Mouse (Mus musculus) embryonic facial prominence, embryonic 12.5 days (tissue): ENCODE measurements at regions not wholly inside any gene's neighbourhood (a gene's known extent, or its start where the extent isn't known, plus 50 kb on each side); places are given as distances from the start of the nearest gene placed in this dataset.

Source experiments
- ATAC-seq: fragments of 200-750 bp; cut with Nextera tagmentation; 2 replicates; pipeline ENCODE4 v1.8.0; 2017; ENCODE audit not compliant: insufficient number of reproducible peaks, insufficient read depth, low FRiP score, low TSS enrichment
- H3K27ac ChIP-seq: fragments of 300-500 bp; sonication (generic); 2 replicates; pipeline ENCODE4 v1.5.1; 2016; ENCODE audit warnings: mild to moderate bottlenecking
- H3K27me3 ChIP-seq: fragments of 300-500 bp; sonication (generic); 2 replicates; pipeline ENCODE4 v1.6.1; 2016; ENCODE audit warnings: mild to moderate bottlenecking, moderate library complexity
- H3K36me3 ChIP-seq: fragments of 300-500 bp; sonication (generic); 2 replicates; pipeline ENCODE4 v1.6.1; 2016; ENCODE audit warnings: mild to moderate bottlenecking
- H3K4me1 ChIP-seq: fragments of 300-500 bp; sonication (generic); 2 replicates; pipeline ENCODE4 v1.6.1; 2016
- H3K4me2 ChIP-seq: fragments of 300-500 bp; sonication (generic); replicated peaks from 2 replicates; pipeline ENCODE4 v1.6.1; 2016; ENCODE audit warnings: mild to moderate bottlenecking, moderate library complexity
- H3K4me3 ChIP-seq: fragments of 300-500 bp; sonication (generic); 2 replicates; pipeline ENCODE4 v1.5.1; 2016; ENCODE audit warnings: mild to moderate bottlenecking
- H3K9ac ChIP-seq: fragments of 300-500 bp; sonication (generic); 2 replicates; pipeline ENCODE4 v1.6.1; 2016; ENCODE audit warnings: mild to moderate bottlenecking, moderate library complexity
- H3K9me3 ChIP-seq: fragments of 300-500 bp; sonication (generic); 2 replicates; pipeline ENCODE4 v1.6.1; 2016; ENCODE audit warnings: mild to moderate bottlenecking, moderate library complexity
- WGBS: fragments of 180-500 bp; shearing (Covaris S2); methylation state at CpG from one replicate; pipeline ENCODE4 v1.1.7; 2016; 5-methylcytosine and 5-hydroxymethylcytosine counted together

DNA sequence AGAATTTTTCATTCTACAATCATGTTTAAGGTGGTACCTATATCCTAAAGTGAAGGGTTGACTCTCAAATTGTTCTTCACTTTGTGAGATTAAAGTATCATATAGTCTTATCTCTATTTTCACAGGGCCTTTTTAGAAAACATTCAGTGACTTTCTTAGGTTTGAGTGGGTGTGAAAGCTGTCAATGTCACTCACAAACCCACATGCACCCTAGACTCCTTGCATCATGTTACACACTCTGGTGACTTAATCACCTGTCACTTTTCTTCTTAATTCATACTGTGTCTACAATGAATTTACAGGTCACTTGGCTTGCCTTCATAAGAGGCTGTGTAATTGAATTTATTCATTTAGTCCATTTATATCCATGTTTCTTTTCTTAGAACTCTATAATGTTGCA lies 1026.8 kb upstream of the Alcam start:
- no peak overlapping the region for H3K4me2 ChIP-seq
- H3K27ac ChIP-seq = no peak overlapping the region
- no peaks in the 10 kb centered on the region for H3K27me3 ChIP-seq
- no peaks in the 10 kb centered on the region for H3K9me3 ChIP-seq
- no peak overlapping the region for H3K9ac ChIP-seq
- H3K4me3 ChIP-seq = no peak overlapping the region
- no peak for ATAC-seq
- H3K4me1 ChIP-seq = no peaks in the 10 kb centered on the region
- H3K36me3 ChIP-seq = no peaks in the 10 kb centered on the region

DNA sequence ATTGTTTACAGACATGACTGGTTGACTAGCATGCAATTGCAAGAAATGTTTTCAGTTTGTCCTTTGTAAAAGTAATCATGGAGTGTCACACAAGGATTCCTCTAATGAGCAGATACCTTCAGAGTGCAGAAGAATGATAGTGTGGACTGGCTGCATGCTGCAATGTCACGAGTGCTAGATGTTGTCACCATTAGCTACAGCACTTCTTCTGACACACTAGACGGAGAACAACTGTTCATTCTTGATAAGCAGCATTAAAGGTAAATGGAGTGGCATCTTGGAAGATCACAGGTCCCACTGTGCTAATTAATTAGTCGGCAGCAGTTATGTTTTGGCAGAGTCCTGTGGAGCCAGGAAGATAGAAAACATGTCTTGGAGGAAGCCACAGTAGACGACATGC lies 985.6 kb upstream of the Alcam start:
- Histone ChIP-seq H3K4me2 (no peak overlapping the region), H3K36me3 (no peaks in the 10 kb centered on the region), H3K9ac (no peak overlapping the region), H3K27ac (no peak overlapping the region), H3K4me3 (no peak overlapping the region), H3K4me1 (no peaks in the 10 kb centered on the region), H3K9me3 (no peaks in the 10 kb centered on the region), H3K27me3 (no peaks in the 10 kb centered on the region)
- WGBS = 82% methylated on average over 4 of the region's 4 CpGs
- ATAC-seq = no peak

- Histone ChIP-seq H3K27ac (no peak overlapping the region), H3K36me3 (no peaks in the 10 kb centered on the region), H3K9ac (no peak overlapping the region), H3K4me3 (no peak overlapping the region), H3K4me1 (no peaks in the 10 kb centered on the region), H3K27me3 (no peaks in the 10 kb centered on the region), H3K9me3 (no peaks in the 10 kb centered on the region), H3K4me2 (no peak overlapping the region)
- 62% methylated on average over 2 of the region's 2 CpGs for WGBS
- ATAC-seq = no peak
Measured at GRCm38 (mm10) chr16:53418416-53418815, 964.5 kb upstream of the Alcam start.

GRCm38 (mm10) chr16:53385176-53385575 lies 931.3 kb upstream of the Alcam start:
- ATAC-seq = no peak
- Histone ChIP-seq H3K36me3 (no peaks in the 10 kb centered on the region), H3K9me3 (no peaks in the 10 kb centered on the region), H3K4me2 (no peak overlapping the region), H3K27ac (no peak overlapping the region), H3K4me3 (no peak overlapping the region), H3K4me1 (no peaks in the 10 kb centered on the region), H3K9ac (no peak overlapping the region), H3K27me3 (no peaks in the 10 kb centered on the region)
- WGBS = 79% methylated on average over 4 of the region's 4 CpGs

DNA sequence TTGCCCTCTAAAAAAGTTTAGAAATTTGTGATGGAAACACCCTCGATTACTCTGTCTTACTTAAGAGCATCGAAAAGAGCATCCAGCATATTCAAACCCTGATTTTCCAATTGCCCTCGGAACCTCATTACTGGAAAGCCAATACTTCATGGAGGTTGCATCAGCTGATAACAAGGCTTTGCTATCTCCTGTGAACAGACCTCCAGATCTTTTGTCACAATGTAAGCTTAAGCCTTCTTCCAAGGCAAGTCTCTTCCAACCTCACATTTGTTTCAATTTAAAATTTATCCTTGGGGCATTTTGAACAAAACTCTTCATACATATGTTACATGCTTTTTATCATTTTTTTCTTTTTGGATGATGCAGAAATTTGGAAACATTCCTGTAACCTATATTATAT lies 888.3 kb upstream of the Alcam start:
- no peak overlapping the region for H3K9ac ChIP-seq
- no peaks in the 10 kb centered on the region for H3K9me3 ChIP-seq
- no peak for ATAC-seq
- no peak overlapping the region for H3K27ac ChIP-seq
- no peak overlapping the region for H3K4me3 ChIP-seq
- H3K4me2 ChIP-seq = no peak overlapping the region
- H3K36me3 ChIP-seq = no peaks in the 10 kb centered on the region
- WGBS = 81% methylated on average over 3 of the region's 3 CpGs
- no peaks in the 10 kb centered on the region for H3K27me3 ChIP-seq
- H3K4me1 ChIP-seq = no peaks in the 10 kb centered on the region

GRCm38 (mm10) chr16:53326353-53326752 lies 872.5 kb upstream of the Alcam start:
- no peak overlapping the region for H3K4me2 ChIP-seq
- no peak overlapping the region for H3K27ac ChIP-seq
- no peaks in the 10 kb centered on the region for H3K9me3 ChIP-seq
- H3K9ac ChIP-seq = no peak overlapping the region
- no peaks in the 10 kb centered on the region for H3K27me3 ChIP-seq
- H3K4me3 ChIP-seq = no peak overlapping the region
- no peaks in the 10 kb centered on the region for H3K4me1 ChIP-seq
- no peaks in the 10 kb centered on the region for H3K36me3 ChIP-seq
- no peak for ATAC-seq

GRCm38 (mm10) chr16:53292081-53292480 lies 838.2 kb upstream of the Alcam start:
- no peak for ATAC-seq
- Histone ChIP-seq H3K4me3 (no peak overlapping the region), H3K9ac (no peak overlapping the region), H3K27ac (no peak overlapping the region), H3K4me1 (no peaks in the 10 kb centered on the region; the same call in 1 of the 2 replicates), H3K27me3 (no peaks in the 10 kb centered on the region), H3K36me3 (no peaks in the 10 kb centered on the region), H3K9me3 (no peaks in the 10 kb centered on the region), H3K4me2 (no peak overlapping the region)
- WGBS = 51% methylated on average over 1 of the region's 1 CpGs

- Histone ChIP-seq H3K27ac (no peak overlapping the region), H3K4me3 (no peak overlapping the region), H3K27me3 (no peaks in the 10 kb centered on the region), H3K9ac (no peak overlapping the region), H3K4me1 (0 out of 2 replicates have a peak, but pooled peaks cover 3% of the 10 kb centered on the region), H3K9me3 (no peaks in the 10 kb centered on the region), H3K4me2 (no peak overlapping the region), H3K36me3 (no peaks in the 10 kb centered on the region)
- WGBS = 84% methylated on average over 2 of the region's 2 CpGs
- no peak for ATAC-seq
Measured at GRCm38 (mm10) chr16:53282014-53282413, 828.1 kb upstream of the Alcam start.

GRCm38 (mm10) chr16:53266116-53266515 lies 812.2 kb upstream of the Alcam start:
- ATAC-seq = no peak

DNA sequence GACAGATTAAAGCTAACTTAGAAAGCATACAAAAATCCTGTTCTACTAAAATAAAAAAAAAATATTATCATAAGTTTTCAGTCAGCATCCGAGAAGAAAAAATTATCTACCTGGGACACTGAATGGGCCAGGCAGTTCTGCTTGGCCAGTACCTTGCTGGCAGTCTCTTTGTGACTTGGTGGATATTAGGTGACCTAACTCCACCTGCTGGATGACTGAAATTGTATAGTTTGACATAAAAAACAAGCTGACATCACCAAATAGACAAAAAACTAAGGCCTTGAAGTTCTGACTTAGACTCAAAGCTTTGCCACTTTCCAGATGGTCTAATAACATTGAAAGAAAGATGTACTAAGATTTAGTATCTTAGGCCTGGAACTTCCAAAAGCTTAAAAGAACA lies 791.5 kb upstream of the Alcam start:
- Histone ChIP-seq H3K4me1 (no peaks in the 10 kb centered on the region), H3K4me3 (no peak overlapping the region), H3K27ac (no peak overlapping the region), H3K4me2 (no peak overlapping the region), H3K9ac (no peak overlapping the region), H3K36me3 (no peaks in the 10 kb centered on the region), H3K9me3 (no peaks in the 10 kb centered on the region), H3K27me3 (no peaks in the 10 kb centered on the region)
- no peak for ATAC-seq
- WGBS = 65% methylated on average over 1 of the region's 1 CpGs

More at GRCm38 (mm10) chr16:53266116-53266515, 812.2 kb upstream of the Alcam start:
- no peaks in the 10 kb centered on the region for H3K36me3 ChIP-seq
- no peak overlapping the region for H3K27ac ChIP-seq
- 29% methylated on average over 3 of the region's 3 CpGs for WGBS
- no peak overlapping the region for H3K4me2 ChIP-seq
- no peak overlapping the region for H3K9ac ChIP-seq
- H3K4me3 ChIP-seq = no peak overlapping the region
- no peaks in the 10 kb centered on the region for H3K27me3 ChIP-seq
- H3K4me1 ChIP-seq = no peaks in the 10 kb centered on the region
- no peaks in the 10 kb centered on the region for H3K9me3 ChIP-seq

- Histone ChIP-seq H3K4me2 (no peak overlapping the region), H3K9ac (no peak overlapping the region), H3K27ac (no peak overlapping the region), H3K27me3 (no peaks in the 10 kb centered on the region), H3K36me3 (no peaks in the 10 kb centered on the region), H3K9me3 (no peaks in the 10 kb centered on the region), H3K4me1 (no peaks in the 10 kb centered on the region), H3K4me3 (no peak overlapping the region)
- no peak for ATAC-seq
- 81% methylated on average over 3 of the region's 3 CpGs for WGBS
Measured at GRCm38 (mm10) chr16:53242126-53242537, 788.3 kb upstream of the Alcam start.

DNA sequence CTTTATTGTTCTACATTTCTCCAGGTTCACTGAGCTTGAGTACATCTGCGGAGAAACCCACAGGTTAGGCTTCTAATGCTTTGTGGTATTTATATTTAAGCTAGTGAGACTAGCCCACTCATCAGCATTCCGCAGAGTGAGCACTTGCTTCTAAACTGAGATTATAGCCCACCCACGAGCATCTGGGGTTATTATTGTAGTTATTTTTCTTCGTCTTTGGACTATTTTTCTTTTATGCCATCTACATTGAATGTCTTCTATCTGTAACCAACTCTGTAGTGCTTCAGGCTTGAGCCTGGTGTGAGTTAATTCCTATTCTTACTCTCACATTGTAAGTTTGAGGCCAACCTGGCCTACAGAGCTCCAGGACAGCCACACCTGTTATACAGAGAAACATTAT lies 765.0 kb upstream of the Alcam start:
- no peak for ATAC-seq
- no peak overlapping the region for H3K4me3 ChIP-seq
- no peak overlapping the region for H3K4me2 ChIP-seq
- H3K9ac ChIP-seq = no peak overlapping the region
- 79% methylated on average over 4 of the region's 4 CpGs for WGBS
- H3K27ac ChIP-seq = no peak overlapping the region
- no peaks in the 10 kb centered on the region for H3K36me3 ChIP-seq
- no peaks in the 10 kb centered on the region for H3K27me3 ChIP-seq
- no peaks in the 10 kb centered on the region for H3K9me3 ChIP-seq
- no peaks in the 10 kb centered on the region for H3K4me1 ChIP-seq

DNA sequence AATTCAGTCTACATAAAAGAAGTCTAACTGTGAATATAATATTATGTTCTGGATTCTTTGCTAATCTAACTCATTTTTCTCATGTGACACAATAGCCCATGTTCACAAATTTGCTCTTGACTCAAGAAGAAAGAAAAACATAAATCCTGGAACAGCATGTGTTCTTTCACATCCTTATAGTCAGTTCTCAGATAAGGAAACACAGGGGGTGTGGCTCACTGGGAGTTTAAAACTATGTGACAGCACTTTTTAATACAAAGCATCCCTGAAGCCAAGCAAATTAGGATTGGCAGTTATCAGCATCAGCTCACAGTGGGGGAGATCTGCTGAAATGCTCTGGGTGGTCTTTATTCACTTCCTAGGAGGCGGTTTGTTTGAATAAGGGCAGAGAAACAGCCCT lies 747.6 kb upstream of the Alcam start:
- no peaks in the 10 kb centered on the region for H3K9me3 ChIP-seq
- no peak for ATAC-seq
- no peaks in the 10 kb centered on the region for H3K27me3 ChIP-seq
- H3K4me2 ChIP-seq = no peak overlapping the region
- H3K4me3 ChIP-seq = no peak overlapping the region
- no peaks in the 10 kb centered on the region for H3K36me3 ChIP-seq
- WGBS = 52% methylated on average over 1 of the region's 1 CpGs
- no peak overlapping the region for H3K9ac ChIP-seq
- no peak overlapping the region for H3K27ac ChIP-seq
- H3K4me1 ChIP-seq = no peaks in the 10 kb centered on the region
